Mouse (Mus musculus): Measurements from ENCODE around the gene Popdc3. TPM values are rescaled to one million over a fixed set of nuclear protein-coding genes. Genes with fewer than 3 reads are reported as not detected.
"Not testable (repeated sequence)": the region's sequence is repeated elsewhere in the genome, so short reads cannot be mapped to it uniquely, and the experiment has no call there.

Gene Popdc3
- polyA plus RNA-seq, 1 experiment from 2014 or later, result 0.97 TPM

- no peak overlapping the region for H3K27ac ChIP-seq
- peak; percentile 75 for ATAC-seq (ENCODE audit: borderline replicate concordance, extremely low read depth, low FRiP score, low TSS enrichment)
Measured at GRCm38 (mm10) chr10:45289218-45290105, 111.6 kb downstream of the Popdc3 start.

GRCm38 (mm10) chr10:45290618-45291017 is 112.7 kb downstream of the Popdc3 start:
- WGBS, result 63% methylated on average over 5 of the region's 5 CpGs
- Histone ChIP-seq H3K4me3 (no peak overlapping the region), H3K27ac (no peak overlapping the region), H3K27me3 (peaks cover 22% of the 10 kb centered on the region), H3K9me3 (no peaks in the 10 kb centered on the region), H3K4me2 (no peak overlapping the region), H3K4me1 (peaks cover 8% of the 10 kb centered on the region; the same call in 1 of the 2 replicates), H3K36me3 (no peaks in the 10 kb centered on the region), H3K9ac (no peak overlapping the region)
- no peak for ATAC-seq (ENCODE audit: borderline replicate concordance, extremely low read depth, low FRiP score, low TSS enrichment)

More at GRCm38 (mm10) chr10:45289218-45290105, 111.6 kb downstream of the Popdc3 start:
- Histone ChIP-seq H3K4me3 (peak overlapping the region; percentile 55), H3K36me3 (no peaks in the 10 kb centered on the region), H3K27me3 (peaks cover 22% of the 10 kb centered on the region), H3K4me1 (peaks cover 8% of the 10 kb centered on the region; the same call in 1 of the 2 replicates), H3K4me2 (peak overlapping the region; percentile 97), H3K9me3 (no peaks in the 10 kb centered on the region), H3K9ac (peak overlapping the region; percentile 47)
- 1% methylated on average over 71 of the region's 71 CpGs for WGBS

GRCm38 (mm10) chr10:45292159-45292558 is 114.3 kb downstream of the Popdc3 start:
- ATAC-seq (ENCODE audit: borderline replicate concordance, extremely low read depth, low FRiP score, low TSS enrichment); H3K4me2 ChIP-seq; H3K27ac ChIP-seq; H3K9me3 ChIP-seq; H3K4me3 ChIP-seq; H3K4me1 ChIP-seq; H3K9ac ChIP-seq; H3K36me3 ChIP-seq: not testable (repeated sequence)
- peaks cover 22% of the 10 kb centered on the region for H3K27me3 ChIP-seq
- 19% methylated on average over 4 of the region's 4 CpGs for WGBS

- H3K9ac ChIP-seq, result no peak overlapping the region
- no peak overlapping the region for H3K4me2 ChIP-seq
- 65% methylated on average over 5 of the region's 5 CpGs for WGBS
- H3K27ac ChIP-seq, result no peak overlapping the region
- peaks cover 4% of the 10 kb centered on the region; the same call in 1 of the 2 replicates for H3K27me3 ChIP-seq
- no peaks in the 10 kb centered on the region for H3K4me1 ChIP-seq
- no peak overlapping the region for H3K4me3 ChIP-seq
- no peaks in the 10 kb centered on the region for H3K9me3 ChIP-seq
- ATAC-seq (ENCODE audit: borderline replicate concordance, extremely low read depth, low FRiP score, low TSS enrichment), result no peak
- H3K36me3 ChIP-seq, result no peaks in the 10 kb centered on the region
Measured at GRCm38 (mm10) chr10:45295093-45295492, 117.2 kb downstream of the Popdc3 start.

- Histone ChIP-seq H3K4me3 (no peak overlapping the region), H3K4me1 (no peaks in the 10 kb centered on the region), H3K36me3 (no peaks in the 10 kb centered on the region), H3K9me3 (no peaks in the 10 kb centered on the region), H3K27ac (no peak overlapping the region), H3K27me3 (no peaks in the 10 kb centered on the region), H3K4me2 (no peak overlapping the region), H3K9ac (no peak overlapping the region)
- no peak for ATAC-seq (ENCODE audit: borderline replicate concordance, extremely low read depth, low FRiP score, low TSS enrichment)
- 70% methylated on average over 6 of the region's 6 CpGs for WGBS
Measured at GRCm38 (mm10) chr10:45298503-45298902, 120.6 kb downstream of the Popdc3 start.

GRCm38 (mm10) chr10:45299509-45299908 is 121.6 kb downstream of the Popdc3 start:
- H3K36me3 ChIP-seq, result no peaks in the 10 kb centered on the region
- 65% methylated on average over 4 of the region's 4 CpGs for whole genome bisulfite sequencing

GRCm38 (mm10) chr10:45303315-45304036 is 125.6 kb downstream of the Popdc3 start:
- Histone ChIP-seq H3K27me3 (no peaks in the 10 kb centered on the region), H3K4me1 (no peaks in the 10 kb centered on the region), H3K4me2 (no peak overlapping the region), H3K36me3 (no peaks in the 10 kb centered on the region), H3K27ac (no peak overlapping the region), H3K4me3 (no peak overlapping the region), H3K9ac (no peak overlapping the region), H3K9me3 (no peaks in the 10 kb centered on the region)
- ATAC-seq (ENCODE audit: borderline replicate concordance, extremely low read depth, low FRiP score, low TSS enrichment), result no peak
- 41% methylated on average over 14 of the region's 14 CpGs for WGBS

More at GRCm38 (mm10) chr10:45299509-45299908, 121.6 kb downstream of the Popdc3 start:
- no peak overlapping the region for H3K9ac ChIP-seq
- H3K4me2 ChIP-seq, result no peak overlapping the region
- no peaks in the 10 kb centered on the region for H3K4me1 ChIP-seq
- H3K4me3 ChIP-seq, result no peak overlapping the region
- no peaks in the 10 kb centered on the region for H3K27me3 ChIP-seq
- no peak overlapping the region for H3K27ac ChIP-seq
- ATAC-seq (ENCODE audit: borderline replicate concordance, extremely low read depth, low FRiP score, low TSS enrichment), result no peak
- H3K9me3 ChIP-seq, result no peaks in the 10 kb centered on the region

GRCm38 (mm10) chr10:45305173-45305572 is 127.3 kb downstream of the Popdc3 start:
- Histone ChIP-seq H3K9me3 (no peaks in the 10 kb centered on the region), H3K36me3 (no peaks in the 10 kb centered on the region), H3K27ac (no peak overlapping the region), H3K4me1 (no peaks in the 10 kb centered on the region), H3K4me2 (no peak overlapping the region), H3K4me3 (no peak overlapping the region), H3K9ac (no peak overlapping the region), H3K27me3 (no peaks in the 10 kb centered on the region)
- 39% methylated on average over 5 of the region's 5 CpGs for WGBS
- ATAC-seq (ENCODE audit: borderline replicate concordance, extremely low read depth, low FRiP score, low TSS enrichment), result no peak; the same call in 1 of the 2 replicates

GRCm38 (mm10) chr10:45311129-45311528 is 133.2 kb downstream of the Popdc3 start:
- Histone ChIP-seq H3K9me3 (no peaks in the 10 kb centered on the region), H3K27me3 (no peaks in the 10 kb centered on the region), H3K4me3 (no peak overlapping the region), H3K27ac (no peak overlapping the region), H3K9ac (no peak overlapping the region), H3K36me3 (no peaks in the 10 kb centered on the region), H3K4me1 (no peaks in the 10 kb centered on the region), H3K4me2 (no peak overlapping the region)
- ATAC-seq (ENCODE audit: borderline replicate concordance, extremely low read depth, low FRiP score, low TSS enrichment), result no peak
- WGBS, result 73% methylated on average over 5 of the region's 5 CpGs

GRCm38 (mm10) chr10:45311624-45312023 is 133.7 kb downstream of the Popdc3 start:
- H3K36me3 ChIP-seq, result no peaks in the 10 kb centered on the region
- no peak overlapping the region for H3K27ac ChIP-seq
- H3K27me3 ChIP-seq, result no peaks in the 10 kb centered on the region
- H3K4me2 ChIP-seq, result no peak overlapping the region
- H3K9me3 ChIP-seq, result no peaks in the 10 kb centered on the region
- H3K4me3 ChIP-seq, result no peak overlapping the region
- no peak for ATAC-seq (ENCODE audit: borderline replicate concordance, extremely low read depth, low FRiP score, low TSS enrichment)
- no peaks in the 10 kb centered on the region for H3K4me1 ChIP-seq
- H3K9ac ChIP-seq, result no peak overlapping the region
- WGBS, result 72% methylated on average over 7 of the region's 7 CpGs

- no peak for ATAC-seq (ENCODE audit: borderline replicate concordance, extremely low read depth, low FRiP score, low TSS enrichment)
Measured at GRCm38 (mm10) chr10:45314865-45315264, 137.0 kb downstream of the Popdc3 start.

GRCm38 (mm10) chr10:45318922-45319321 is 141.0 kb downstream of the Popdc3 start:
- WGBS, result 81% methylated on average over 5 of the region's 5 CpGs
- no peak for ATAC-seq (ENCODE audit: borderline replicate concordance, extremely low read depth, low FRiP score, low TSS enrichment)

More at GRCm38 (mm10) chr10:45314865-45315264, 137.0 kb downstream of the Popdc3 start:
- Histone ChIP-seq H3K4me2 (no peak overlapping the region), H3K4me3 (no peak overlapping the region), H3K36me3 (no peaks in the 10 kb centered on the region), H3K27me3 (no peaks in the 10 kb centered on the region), H3K4me1 (no peaks in the 10 kb centered on the region), H3K9me3 (no peaks in the 10 kb centered on the region), H3K9ac (no peak overlapping the region), H3K27ac (no peak overlapping the region)
- WGBS, result 84% methylated on average over 16 of the region's 16 CpGs

More at GRCm38 (mm10) chr10:45318922-45319321, 141.0 kb downstream of the Popdc3 start:
- no peak overlapping the region for H3K27ac ChIP-seq
- no peaks in the 10 kb centered on the region for H3K9me3 ChIP-seq
- H3K4me1 ChIP-seq, result no peaks in the 10 kb centered on the region
- no peak overlapping the region for H3K4me3 ChIP-seq
- H3K27me3 ChIP-seq, result no peaks in the 10 kb centered on the region
- H3K36me3 ChIP-seq, result no peaks in the 10 kb centered on the region
- no peak overlapping the region for H3K4me2 ChIP-seq
- H3K9ac ChIP-seq, result no peak overlapping the region
